20 mouse cellular contexts compared by ENCODE assay signal in genomic region chr7:95974085-95974484, GRCm38 (mm10).
"Had no signal": no experiment of that assay in that cellular context is flagged by ENCODE, and none has a peak within 500 bp of the region (broad histone marks: within the 10 kb centered on the region; RNA-seq: fewer than 3 reads in every experiment).

No protein-coding gene starts in this region.

- DNase-seq: kidney, adult 18-20 months; kidney, adult 9 months; kidney, postnatal 25 days; layer of hippocampus, adult 9-11 months; liver; lung, embryonic 14.5 days; lung, postnatal 14 days; retina, postnatal 1 day; thymus, adult 18-20 months; thymus, postnatal 36 days had no signal

- H3K9me3 ChIP-seq: limb, embryonic 10.5 days; limb, embryonic 13.5 days; liver, embryonic 12.5 days; liver, embryonic 15.5 days; midbrain, embryonic 10.5 days; midbrain, embryonic 13.5 days; neural tube, embryonic 13.5 days had no signal

- H3K27ac ChIP-seq: layer of hippocampus, adult 2 months; limb, embryonic 10.5 days; limb, embryonic 13.5 days; liver, embryonic 12.5 days; liver, embryonic 15.5 days; midbrain, embryonic 10.5 days; midbrain, embryonic 13.5 days; neural tube, embryonic 13.5 days had no signal

- H3K36me3 ChIP-seq: limb, embryonic 10.5 days; limb, embryonic 13.5 days; liver, embryonic 12.5 days; liver, embryonic 15.5 days; midbrain, embryonic 10.5 days; midbrain, embryonic 13.5 days; neural tube, embryonic 13.5 days had no signal

- H3K4me3 ChIP-seq: layer of hippocampus, adult 2 months; limb, embryonic 10.5 days; limb, embryonic 13.5 days; liver, embryonic 12.5 days; liver, embryonic 15.5 days; megakaryocyte, embryonic 14.5 days; midbrain, embryonic 10.5 days; midbrain, embryonic 13.5 days; myocyte; neural tube, embryonic 13.5 days had no signal

- H3K27me3 ChIP-seq: limb, embryonic 13.5 days; liver, embryonic 12.5 days; liver, embryonic 15.5 days; megakaryocyte, embryonic 14.5 days; neural tube, embryonic 13.5 days had no signal

- H3K4me1 ChIP-seq: limb, embryonic 10.5 days; limb, embryonic 13.5 days; liver, embryonic 12.5 days; liver, embryonic 15.5 days; megakaryocyte, embryonic 14.5 days; midbrain, embryonic 13.5 days; neural tube, embryonic 13.5 days had no signal
